In genomic region chr9:14376149-14376548, GRCm38 (mm10) we compare ENCODE assay signal across 25 mouse cellular contexts. TPM values are rescaled to one million over a fixed set of nuclear protein-coding genes. Genes with fewer than 3 reads are reported as not detected.
DNase-seq lines count a peak whose midpoint lies in the region; ATAC-seq and TF ChIP-seq lines count a peak whose summit lies in the region.
"Had no signal": no experiment of that assay in that cellular context is flagged by ENCODE, and none has a peak within 500 bp of the region (broad histone marks: within the 10 kb centered on the region; RNA-seq: fewer than 3 reads in every experiment).

No protein-coding gene starts in this region.

- no peaks in the 10 kb centered on the region for H3K36me3 ChIP-seq in splenic B cell, adult 2 months (ENCODE audit: control insufficient read depth, insufficient read depth, low read length, poor library complexity, severe bottlenecking)
- H3K36me3 ChIP-seq: hindbrain, embryonic 13.5 days; limb, embryonic 13.5 days; midbrain, embryonic 13.5 days had no signal

- no peak overlapping the region for H3K4me3 ChIP-seq in layer of hippocampus, adult 2 months
- H3K4me3 ChIP-seq: hindbrain, embryonic 13.5 days; limb, embryonic 13.5 days; liver, embryonic 12.5 days; midbrain, embryonic 13.5 days had no signal

- peak; percentile 9 for ATAC-seq in CD4-positive, CD25-positive, alpha-beta regulatory T cell, adult 4 months
- ATAC-seq: forebrain, postnatal 0 days; liver, embryonic 12.5 days; midbrain, embryonic 13.5 days had no signal

- DNase-seq in layer of hippocampus, adult 2 months (ENCODE audit: low spot score in 2 of 2) = peak; percentile 28 to 30
- DNase-seq in layer of hippocampus, adult 9-10 months (ENCODE audit: low spot score) = no peak
- peak; percentile 38 to 51 for DNase-seq in right cerebral cortex, adult 2 months (ENCODE audit: low spot score in 2 of 2)
- no peak for DNase-seq in right cerebral cortex, postnatal 4 days
- DNase-seq in splenic B cell, adult 2 months (ENCODE audit: low read depth, low spot score) = peak; percentile 29
- DNase-seq in lung, adult 18-20 months = no peak
- DNase-seq: adrenal gland, postnatal 14 days; B cell, adult 2 months; cerebellum, adult 11-12 months; cerebellum, adult 9-11 months; forebrain, postnatal 0 days; gastrocnemius, postnatal 14 days; heart, adult 18-20 months; heart, postnatal 4 days; kidney, adult 11 months; kidney, postnatal 14 days; lung, adult 2 months; lung, postnatal 10 days; thymus, postnatal 25 days had no signal

- H3K27ac ChIP-seq in layer of hippocampus, adult 2 months = no peak overlapping the region
- H3K27ac ChIP-seq: hindbrain, embryonic 13.5 days; limb, embryonic 13.5 days; macrophage; midbrain, embryonic 13.5 days had no signal

- H3K27me3 ChIP-seq in splenic B cell, adult 2 months (ENCODE audit: control insufficient read depth, insufficient read depth, low read length, poor library complexity, severe bottlenecking) = no peaks in the 10 kb centered on the region

- no peak for TF ChIP-seq CTCF in layer of hippocampus, adult 2 months (conservative IDR thresholded peaks at IDR 0.05)

RNA-seq across cellular contexts. Expression of gene Endod1, which starts 5.2 kb away (rescaled TPM):
- 10 to 100 TPM; 67.3 to 73.6 TPM for total RNA-seq in layer of hippocampus, adult 2 months (2021)
- polyA plus RNA-seq in CD4-positive, CD25-positive, alpha-beta regulatory T cell, adult 4 months (2017; shearing (Covaris generic)) = 10 to 100 TPM; 23.0 to 31.9 TPM

Comparison
In these comparisons a context has a peak if more than half of its experiments do, and no peak if none do; other contexts are left out.
1. DNase-seq: peak in layer of hippocampus, adult 2 months (2 of 2), right cerebral cortex, adult 2 months (2 of 2) and splenic B cell, adult 2 months (single experiment); none in layer of hippocampus, adult 9-10 months (single experiment), right cerebral cortex, postnatal 4 days (single experiment) and lung, adult 18-20 months (0 of 2).